Mouse (Mus musculus) heart, adult 2 months (tissue): ENCODE results near the gene Gfod1. TPM values are rescaled to one million over a fixed set of nuclear protein-coding genes. Genes with fewer than 3 reads are reported as not detected.

Experiments used
- DNase-seq, 2 experiments: peaks; one replicate each; pipeline ENCODE4 v3.0.0; 2021
- H3K27ac ChIP-seq: fragments of 200-600 bp; 2 replicates; pipeline ENCODE4 v1.8.1; 2022
- H3K27me3 ChIP-seq: fragments of 200-500 bp; 2 replicates; pipeline ENCODE4 v1.6.1; 2012; ENCODE audit warnings: mild to moderate bottlenecking, low read length, inconsistent platforms, mixed read lengths; ENCODE audit not compliant: control insufficient read depth, insufficient read depth
- H3K36me3 ChIP-seq: fragments of 200-500 bp; 2 replicates; pipeline ENCODE4 v1.6.1; 2012; ENCODE audit warnings: low read length, inconsistent platforms; ENCODE audit not compliant: control insufficient read depth, insufficient read depth
- H3K4me1 ChIP-seq: fragments of 200-500 bp; 2 replicates; pipeline ENCODE4 v1.6.1; 2011; ENCODE audit warnings: low read length; ENCODE audit not compliant: control insufficient read depth, insufficient read depth
- H3K4me3 ChIP-seq: fragments of 200-600 bp; 2 replicates; pipeline ENCODE4 v1.8.1; 2022
- H3K79me2 ChIP-seq: fragments of 200-500 bp; replicated peaks from 2 replicates; pipeline ENCODE4 v1.6.1; 2012; ENCODE audit warnings: mild to moderate bottlenecking, inconsistent platforms, low read length, moderate library complexity, mixed read lengths; ENCODE audit not compliant: control insufficient read depth, insufficient read depth
- H3K9ac ChIP-seq: fragments of 200-500 bp; 2 replicates; pipeline ENCODE4 v1.6.1; 2012; ENCODE audit warnings: low read depth, mild to moderate bottlenecking, control low read depth, inconsistent platforms, low read length, mixed read lengths
- CTCF ChIP-seq: fragments of 200-600 bp; IDR thresholded peaks from 2 replicates; pipeline ENCODE4 v1.8.1; 2022; ENCODE audit warnings: antibody characterized with exemption, mild to moderate bottlenecking, moderate library complexity
- EP300 ChIP-seq: fragments of 200-500 bp; IDR thresholded peaks from 2 replicates; pipeline ENCODE4 v1.6.1; 2011; ENCODE audit warnings: low read depth, low read length, control low read depth; ENCODE audit not compliant: insufficient read depth
- POLR2A ChIP-seq: fragments of 200-500 bp; IDR thresholded peaks from 2 replicates; pipeline ENCODE4 v1.6.1; 2011; ENCODE audit warnings: mild to moderate bottlenecking, low read depth, low read length, control low read depth; ENCODE audit not compliant: insufficient read depth
- WGBS: fragments of 180-500 bp; shearing (Covaris S2); methylation state at CpG from one replicate; pipeline ENCODE4 v1.1.7; 2018; 5-methylcytosine and 5-hydroxymethylcytosine counted together
- intact Hi-C: fragments of 180-260 bp; cut with DNase I; formaldehyde crosslinking; loops from one replicate; pipeline ENCODE4 v1.15.1; 2025
- polyA plus RNA-seq: library from polyadenylated mRNA; depleted of rRNA; stranded (reverse); fragments of >200 nt; gene quantifications from 2 replicates; pipeline ENCODE4 v1.2.3, GENCODE M21; 2012
- total RNA-seq, 2 experiments: library from RNA; stranded (reverse); gene quantifications; 2 replicates each; pipeline ENCODE4 v1.2.3; 2021

Gfod1 gene
- total and polyA plus RNA-seq, 3 experiments = 9.5 to 34.1 (median 33.7) TPM

GRCm38 (mm10) chr13:43270220-43270597, 33.8 kb downstream of the Gfod1 start:
- DNase-seq = no peak
- Histone ChIP-seq H3K4me1 (peaks cover 22% of the 10 kb centered on the region), H3K79me2 (peaks cover 3% of the 10 kb centered on the region), H3K27ac (no peak overlapping the region; the same call in 1 of the 2 replicates), H3K27me3 (no peaks in the 10 kb centered on the region), H3K4me3 (no peak overlapping the region), H3K36me3 (no peaks in the 10 kb centered on the region; the same call in 1 of the 2 replicates), H3K9ac (no peak overlapping the region)
- 66% methylated on average over 10 of the region's 10 CpGs for WGBS
- intact Hi-C loops = no loop called here
- TF ChIP-seq CTCF (no peak), EP300 (no peak), POLR2A (no peak)

GRCm38 (mm10) chr13:43269460-43270219, 34.3 kb downstream of the Gfod1 start:
- TF ChIP-seq POLR2A (no peak), CTCF (no peak), EP300 (no peak)
- peaks cover 23% of the 10 kb centered on the region for H3K4me1 ChIP-seq
- no peak overlapping the region for H3K9ac ChIP-seq
- WGBS = 53% methylated on average over 4 of the region's 4 CpGs
- intact Hi-C loops = no loop called here
- no peaks in the 10 kb centered on the region for H3K27me3 ChIP-seq
- no peak overlapping the region for H3K27ac ChIP-seq
- DNase-seq = no peak
- no peak overlapping the region for H3K4me3 ChIP-seq
- no peaks in the 10 kb centered on the region; the same call in 1 of the 2 replicates for H3K36me3 ChIP-seq
- peaks cover 3% of the 10 kb centered on the region; the same call in 1 of the 2 replicates for H3K79me2 ChIP-seq

GRCm38 (mm10) chr13:43268539-43269327, 35.2 kb downstream of the Gfod1 start:
- no peak for TF ChIP-seq POLR2A
- no peak for TF ChIP-seq CTCF
- TF ChIP-seq EP300 = no peak
- intact Hi-C loops = no loop called here
- no peaks in the 10 kb centered on the region for H3K27me3 ChIP-seq
- no peak overlapping the region for H3K27ac ChIP-seq
- H3K4me3 ChIP-seq = no peak overlapping the region
- H3K4me1 ChIP-seq = peaks cover 27% of the 10 kb centered on the region
- H3K9ac ChIP-seq = no peak overlapping the region
- 36% methylated on average over 12 of the region's 12 CpGs for WGBS
- peaks cover 3% of the 10 kb centered on the region for H3K79me2 ChIP-seq
- DNase-seq = peak in 1 of 2 experiments; percentile 34
- no peaks in the 10 kb centered on the region; the same call in 1 of the 2 replicates for H3K36me3 ChIP-seq

GRCm38 (mm10) chr13:43267902-43268301, 36.1 kb downstream of the Gfod1 start:
- Histone ChIP-seq H3K9ac (no peak overlapping the region), H3K4me3 (no peak overlapping the region), H3K79me2 (peaks cover 3% of the 10 kb centered on the region), H3K27ac (no peak overlapping the region), H3K27me3 (no peaks in the 10 kb centered on the region), H3K4me1 (peaks cover 31% of the 10 kb centered on the region), H3K36me3 (no peaks in the 10 kb centered on the region; the same call in 1 of the 2 replicates)
- DNase-seq = no peak
- 89% methylated on average over 2 of the region's 2 CpGs for WGBS
- TF ChIP-seq CTCF (no peak), EP300 (no peak), POLR2A (no peak)
- intact Hi-C loops = no loop called here

GRCm38 (mm10) chr13:43267216-43267615, 36.8 kb downstream of the Gfod1 start:
- peaks cover 26% of the 10 kb centered on the region for H3K4me1 ChIP-seq
- H3K9ac ChIP-seq = no peak overlapping the region
- no peak for TF ChIP-seq POLR2A
- TF ChIP-seq EP300 = no peak
- no peak for TF ChIP-seq CTCF
- no peak overlapping the region for H3K4me3 ChIP-seq
- no peak for DNase-seq
- H3K36me3 ChIP-seq = no peaks in the 10 kb centered on the region; the same call in 1 of the 2 replicates
- intact Hi-C loops = no loop called here
- no peak overlapping the region for H3K27ac ChIP-seq
- no peaks in the 10 kb centered on the region for H3K27me3 ChIP-seq
- 97% methylated on average over 3 of the region's 3 CpGs for WGBS
- peaks cover 3% of the 10 kb centered on the region for H3K79me2 ChIP-seq

- intact Hi-C loops = no loop called here
- H3K4me1 ChIP-seq = peaks cover 29% of the 10 kb centered on the region
- peak overlapping the region; percentile 4; the same call in 1 of the 2 replicates for H3K27ac ChIP-seq
- H3K4me3 ChIP-seq = no peak overlapping the region
- TF ChIP-seq CTCF = no peak
- no peak for TF ChIP-seq EP300
- TF ChIP-seq POLR2A = no peak
- no peak overlapping the region for H3K9ac ChIP-seq
- no peak for DNase-seq
- no peaks in the 10 kb centered on the region for H3K36me3 ChIP-seq
- WGBS = 79% methylated on average over 10 of the region's 10 CpGs
- H3K27me3 ChIP-seq = no peaks in the 10 kb centered on the region
- peaks cover 3% of the 10 kb centered on the region for H3K79me2 ChIP-seq
Observed at GRCm38 (mm10) chr13:43266333-43266732, 37.6 kb downstream of the Gfod1 start.
